Mouse (Mus musculus) thymus, postnatal 10 days (tissue): ENCODE measurements around the gene Fam189a1.

Source experiments
- DNase-seq, 2 experiments: peaks; one replicate each; pipeline ENCODE4 v3.0.0; 2021; ENCODE audit warnings: low spot score in 2 of 2

Gene Fam189a1

GRCm38 (mm10) chr7:65156514-65156911 lies at the start of gene Fam189a1:
Gene Fam189a1, minus strand, starts transcription at chr7:65156570.
- DNase-seq = no peak

GRCm38 (mm10) chr7:65206021-65206420 lies 49.7 kb upstream of the Fam189a1 start:
- no peak for DNase-seq

- no peak for DNase-seq
Observed at GRCm38 (mm10) chr7:65202719-65203118, 46.3 kb upstream of the Fam189a1 start.

GRCm38 (mm10) chr7:65180694-65181093 lies 24.3 kb upstream of the Fam189a1 start:
- no peak for DNase-seq

- DNase-seq = no peak
Observed at GRCm38 (mm10) chr7:65170762-65171161, 14.4 kb upstream of the Fam189a1 start.

- no peak for DNase-seq
Observed at GRCm38 (mm10) chr7:65157031-65158025, 958 bp upstream of the Fam189a1 start.

GRCm38 (mm10) chr7:65155628-65156513 lies 499 bp downstream of the Fam189a1 start:
- DNase-seq = no peak

GRCm38 (mm10) chr7:65154576-65154975 lies 1.8 kb downstream of the Fam189a1 start:
- no peak for DNase-seq

GRCm38 (mm10) chr7:65153846-65154245 lies 2.5 kb downstream of the Fam189a1 start:
- DNase-seq = no peak

GRCm38 (mm10) chr7:65151526-65151925 lies 4.8 kb downstream of the Fam189a1 start:
- DNase-seq = no peak

- no peak for DNase-seq
Observed at GRCm38 (mm10) chr7:65149040-65149439, 7.3 kb downstream of the Fam189a1 start.

- no peak for DNase-seq
Observed at GRCm38 (mm10) chr7:65144881-65145280, 11.5 kb downstream of the Fam189a1 start.

GRCm38 (mm10) chr7:65141907-65142698 lies 14.3 kb downstream of the Fam189a1 start:
- no peak for DNase-seq

- DNase-seq = no peak
Observed at GRCm38 (mm10) chr7:65140832-65141231, 15.5 kb downstream of the Fam189a1 start.

- no peak for DNase-seq
Observed at GRCm38 (mm10) chr7:65140099-65140498, 16.3 kb downstream of the Fam189a1 start.

- DNase-seq = no peak
Observed at GRCm38 (mm10) chr7:65123766-65124165, 32.6 kb downstream of the Fam189a1 start.

- no peak for DNase-seq
Observed at GRCm38 (mm10) chr7:65116903-65117302, 39.5 kb downstream of the Fam189a1 start.

GRCm38 (mm10) chr7:65115366-65115765 lies 41.0 kb downstream of the Fam189a1 start:
- DNase-seq = no peak

GRCm38 (mm10) chr7:65111664-65112063 lies 44.7 kb downstream of the Fam189a1 start:
- DNase-seq = no peak

- DNase-seq = no peak
Observed at GRCm38 (mm10) chr7:65105566-65105965, 50.8 kb downstream of the Fam189a1 start.

GRCm38 (mm10) chr7:65105097-65105467 lies 51.3 kb downstream of the Fam189a1 start:
- DNase-seq = no peak
